Mouse (Mus musculus): ENCODE results near the gene Lyg2.
A peak's percentile ranks its signal among the peaks of the same experiment; 100 is the strongest.

The Lyg2 gene

GRCm38 (mm10) chr1:37916393-37916792 lies at the start of gene Lyg2:
Gene Lyg2 (minus strand): TSS chr1:37916493.
- no peak for DNase-seq (ENCODE audit: low spot score in 2 of 2)

DNA sequence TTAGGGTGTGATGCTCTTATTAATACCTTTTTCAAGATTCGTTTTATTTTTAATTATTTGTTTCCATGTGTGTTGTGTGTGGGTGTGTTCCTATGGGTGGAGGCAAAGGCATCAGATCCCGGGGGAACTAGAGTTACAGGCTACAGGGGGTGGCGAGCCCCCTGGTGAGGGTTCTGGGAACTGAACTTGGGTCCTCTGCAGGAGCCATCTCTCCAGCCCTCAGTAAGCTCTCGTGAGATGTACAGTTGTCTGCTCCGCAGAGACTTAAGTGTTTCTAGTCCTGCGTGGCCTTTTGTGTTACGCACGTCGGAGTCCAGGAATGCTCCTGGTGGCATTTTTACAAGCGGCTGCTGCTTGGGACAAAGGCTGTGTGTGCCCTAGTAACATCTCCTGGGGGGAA lies 49.3 kb upstream of the Lyg2 start:
- no peak for DNase-seq (ENCODE audit: low spot score in 2 of 2)

- DNase-seq (ENCODE audit: low spot score in 2 of 2): no peak
These were observed 43.2 kb upstream of the Lyg2 start for GRCm38 (mm10) chr1:37959486-37959885.

DNA sequence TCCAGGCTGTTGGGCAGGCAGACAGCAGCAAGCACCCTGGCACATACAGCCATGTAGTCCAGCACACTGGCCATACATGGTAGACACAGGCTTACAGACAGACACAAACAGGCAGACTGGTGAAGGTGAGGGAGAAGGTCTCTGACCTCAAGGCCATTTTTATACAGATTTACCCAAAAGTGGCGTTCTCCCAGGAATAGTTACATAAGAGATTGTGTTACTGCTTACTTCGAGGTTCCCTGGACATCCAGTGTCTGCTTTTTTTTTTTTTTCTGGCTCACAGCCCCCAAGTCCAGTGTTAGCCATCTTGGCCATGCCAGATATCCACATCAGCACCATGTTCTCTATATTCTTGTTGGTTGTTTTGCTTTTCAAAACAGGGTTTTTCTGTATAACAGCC lies 42.2 kb upstream of the Lyg2 start:
- no peak for DNase-seq (ENCODE audit: low spot score in 2 of 2)

GRCm38 (mm10) chr1:37957659-37958058 lies 41.4 kb upstream of the Lyg2 start, which contains the start of gene Lyg1:
Gene Lyg1 (minus strand): TSS chr1:37957759.
- no peak for DNase-seq (ENCODE audit: low spot score in 2 of 2)

- no peak for DNase-seq (ENCODE audit: low spot score in 2 of 2)
These were observed 40.6 kb upstream of the Lyg2 start for GRCm38 (mm10) chr1:37956690-37957431.

DNA sequence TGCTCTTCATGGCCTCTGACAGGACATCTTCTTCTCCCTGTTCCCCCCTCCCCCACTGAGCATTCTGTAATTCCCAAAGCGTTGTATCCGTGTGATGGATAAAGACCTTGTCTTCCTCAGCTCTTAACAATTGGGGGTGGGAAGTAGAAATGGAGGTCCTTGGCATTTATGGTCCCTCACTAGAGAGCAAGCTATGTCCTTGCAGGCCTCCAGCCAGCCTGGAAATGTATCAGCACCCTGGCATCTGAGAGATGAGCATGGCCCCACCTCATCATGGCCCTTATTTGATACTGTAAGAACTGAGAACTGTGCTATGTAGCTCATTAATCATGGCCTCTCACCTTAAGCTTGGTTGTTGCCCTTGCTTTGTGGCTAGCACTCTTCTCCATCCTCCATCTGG lies 39.0 kb upstream of the Lyg2 start:
- no peak for DNase-seq (ENCODE audit: low spot score in 2 of 2)

- no peak for DNase-seq (ENCODE audit: low spot score in 2 of 2)
These were observed 38.5 kb upstream of the Lyg2 start for GRCm38 (mm10) chr1:37954786-37955185.

DNA sequence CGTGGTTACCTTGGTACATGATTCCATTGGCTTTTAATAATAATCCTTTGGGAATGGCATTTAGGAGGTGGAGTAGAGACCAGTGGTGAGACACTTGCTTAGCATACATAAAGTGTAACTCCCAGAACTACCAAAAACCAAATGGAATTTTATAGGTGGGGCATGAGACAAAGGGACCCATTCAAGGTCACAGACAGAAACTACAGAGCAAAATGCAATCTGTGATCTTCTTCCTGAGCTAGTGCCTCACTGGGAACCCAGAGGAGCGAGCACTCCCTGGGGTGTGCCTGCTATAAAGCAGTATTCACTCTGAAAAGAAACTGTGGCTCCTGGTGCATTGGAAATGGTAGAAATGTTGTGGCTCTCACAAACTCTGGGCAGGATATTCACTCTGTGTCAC lies 32.6 kb upstream of the Lyg2 start:
- no peak for DNase-seq (ENCODE audit: low spot score in 2 of 2)

- DNase-seq (ENCODE audit: low spot score in 2 of 2): no peak
These were observed 15.5 kb upstream of the Lyg2 start for GRCm38 (mm10) chr1:37931806-37932205.

- no peak for DNase-seq (ENCODE audit: low spot score in 2 of 2)
These were observed 9.7 kb upstream of the Lyg2 start for GRCm38 (mm10) chr1:37925971-37926370.

DNA sequence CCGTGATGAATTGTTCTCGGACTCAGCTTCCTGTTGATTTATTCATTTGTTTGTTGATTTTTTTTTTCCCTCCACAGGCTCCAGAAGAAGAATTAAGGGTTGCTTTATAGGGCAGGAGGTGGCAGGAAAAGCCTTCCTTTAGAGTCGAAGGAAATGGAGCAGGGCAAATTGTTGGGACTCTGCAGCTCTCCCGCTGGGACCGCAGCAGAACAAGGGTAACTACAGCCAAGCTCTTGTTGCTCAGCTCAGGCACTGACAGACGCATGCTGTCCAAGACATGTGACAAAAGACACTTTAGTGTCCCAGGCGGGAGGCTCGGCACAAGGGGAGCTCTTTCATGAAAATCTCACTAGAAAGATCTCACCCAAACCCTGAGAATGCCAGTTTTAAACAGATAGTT lies 6.2 kb upstream of the Lyg2 start:
- DNase-seq (ENCODE audit: low spot score in 2 of 2): no peak

DNA sequence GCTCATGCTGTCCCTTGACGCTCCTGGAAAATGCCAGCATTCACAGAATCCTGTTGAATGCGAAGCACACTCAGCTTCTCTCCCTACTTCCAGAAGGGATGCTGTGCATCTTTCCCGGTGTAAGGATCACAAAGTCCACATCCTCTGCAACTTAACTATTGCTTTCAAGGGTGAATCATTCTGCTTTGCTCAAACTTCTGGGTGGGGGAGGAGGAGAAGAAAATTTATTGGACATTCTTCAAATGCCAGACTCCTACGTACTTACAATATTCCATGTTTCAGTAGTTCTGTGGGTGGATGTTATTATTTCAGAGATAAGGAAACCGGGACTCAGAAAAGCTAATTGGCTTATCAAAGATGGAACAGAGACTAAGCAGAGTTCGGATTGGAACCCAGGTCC lies 1.8 kb upstream of the Lyg2 start:
- DNase-seq (ENCODE audit: low spot score in 2 of 2): no peak

GRCm38 (mm10) chr1:37917666-37918065 lies 1.4 kb upstream of the Lyg2 start:
- DNase-seq (ENCODE audit: low spot score in 2 of 2): no peak

DNA sequence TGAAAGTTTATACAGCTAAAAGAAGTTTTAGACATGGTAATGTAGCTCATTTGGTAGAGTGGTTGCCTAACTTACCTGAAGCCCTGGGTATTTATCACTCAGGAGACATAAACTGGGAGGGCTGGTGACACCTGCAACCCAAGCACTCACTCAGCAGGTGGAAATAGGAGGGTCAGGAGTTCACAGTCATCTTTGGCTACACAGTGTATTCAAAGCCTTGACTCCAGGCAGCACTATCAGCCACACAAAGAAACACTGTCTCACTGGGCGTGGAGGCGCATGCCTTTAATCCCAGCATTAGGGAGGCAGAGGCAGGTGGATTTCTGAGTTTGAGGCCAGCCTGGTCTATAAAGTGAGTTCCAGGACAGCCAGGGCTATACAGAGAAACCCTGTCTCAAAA lies 3.5 kb downstream of the Lyg2 start:
- no peak for DNase-seq (ENCODE audit: low spot score in 2 of 2)

- no peak for DNase-seq (ENCODE audit: low spot score in 2 of 2)
These were observed 13.1 kb downstream of the Lyg2 start for GRCm38 (mm10) chr1:37903178-37903577.

DNA sequence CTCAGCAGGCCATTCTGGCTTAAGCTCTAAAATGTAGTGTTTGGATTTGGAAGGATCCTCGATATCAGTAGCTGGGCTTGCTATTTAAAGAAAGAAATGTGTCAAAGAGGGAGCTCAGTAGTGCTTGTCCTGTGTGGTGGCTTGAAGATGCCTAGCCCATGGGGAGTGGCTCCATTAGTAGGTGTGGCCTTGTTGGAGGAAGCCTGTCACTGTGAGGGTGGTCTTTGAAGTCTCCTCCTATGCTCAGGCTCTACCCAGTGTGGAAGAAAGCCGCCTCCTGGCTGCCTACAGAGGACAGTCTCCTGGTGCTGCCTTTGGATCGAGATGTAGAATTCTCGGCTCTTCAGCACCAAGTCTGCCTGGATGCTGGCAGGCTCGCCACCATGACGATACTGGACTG lies 16.0 kb downstream of the Lyg2 start:
- no peak for DNase-seq (ENCODE audit: low spot score in 2 of 2)

DNA sequence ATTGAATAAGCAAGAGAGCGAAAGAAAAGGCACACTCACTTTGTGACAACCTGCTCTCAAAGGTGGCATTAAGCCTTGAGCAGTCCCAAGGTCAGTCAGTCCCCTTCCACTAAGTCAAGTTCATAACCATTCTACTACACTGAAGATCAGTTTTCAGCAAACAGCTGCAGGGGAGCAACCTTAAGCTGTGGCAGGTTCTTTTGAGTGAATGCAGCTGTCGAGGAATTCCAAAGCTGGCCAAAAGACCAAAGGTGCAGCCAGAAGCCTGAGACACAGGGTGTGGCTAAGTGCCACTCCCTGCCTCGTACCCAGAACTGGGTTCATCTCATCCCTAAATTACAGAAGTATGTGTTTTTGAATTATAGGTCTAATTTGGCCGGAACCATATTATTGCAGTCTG lies 16.5 kb downstream of the Lyg2 start:
- DNase-seq (ENCODE audit: low spot score in 2 of 2): no peak

DNA sequence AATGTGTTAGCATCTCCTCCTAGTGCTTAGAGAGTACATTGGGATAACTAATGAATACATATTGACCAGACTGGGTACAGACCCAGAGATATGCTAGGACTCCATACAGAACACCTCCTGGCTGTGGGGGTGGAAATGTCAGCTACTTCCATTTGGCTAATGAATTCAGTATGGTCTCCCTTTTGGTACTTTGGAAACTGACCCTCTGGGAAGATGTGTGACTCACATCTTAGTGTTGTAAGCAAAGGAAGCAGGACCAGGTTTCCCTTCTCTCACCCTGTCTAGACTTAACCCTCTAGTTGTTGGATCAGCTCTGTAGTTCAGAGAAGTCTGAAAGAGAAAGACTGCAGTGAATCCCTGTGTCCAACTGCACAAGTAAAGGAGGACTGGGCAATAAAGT lies 21.7 kb downstream of the Lyg2 start:
- no peak for DNase-seq (ENCODE audit: low spot score in 2 of 2)

DNA sequence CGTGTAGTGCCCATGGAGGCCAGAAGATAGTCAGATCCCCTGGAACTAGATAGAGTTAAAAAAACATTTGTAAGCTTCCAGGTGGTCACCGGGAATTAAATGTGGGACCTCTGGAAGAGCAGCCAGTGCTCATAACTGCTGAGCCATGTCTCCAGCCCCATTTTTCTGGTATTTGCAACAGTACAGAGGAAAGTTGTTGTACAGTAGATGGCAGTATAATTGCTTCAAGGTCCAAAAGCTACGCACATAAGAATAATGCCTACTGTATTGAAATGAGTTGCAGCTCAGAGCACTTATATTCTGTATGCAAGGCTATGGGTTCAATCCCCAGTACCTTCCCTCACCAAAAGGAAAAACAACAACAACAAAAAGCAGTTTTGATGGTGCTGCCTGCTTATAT lies 24.9 kb downstream of the Lyg2 start:
- no peak for DNase-seq (ENCODE audit: low spot score in 2 of 2)

GRCm38 (mm10) chr1:37890025-37890652 lies 26.2 kb downstream of the Lyg2 start, which contains the start of the genes Mitd1 and Mrpl30:
Gene Mitd1 (minus strand): TSS chr1:37890411.
Gene Mrpl30 (plus strand): TSS chr1:37890477.
- peak; percentile 89 to 91 for DNase-seq (ENCODE audit: low spot score in 2 of 2)

GRCm38 (mm10) chr1:37889206-37889605 lies 27.1 kb downstream of the Lyg2 start:
- DNase-seq (ENCODE audit: low spot score in 2 of 2): no peak

GRCm38 (mm10) chr1:37884451-37884850 lies 31.8 kb downstream of the Lyg2 start:
- no peak for DNase-seq (ENCODE audit: low spot score in 2 of 2)

Measured in heart, adult 9 months (tissue).